Mouse (Mus musculus): ENCODE data around the gene Dmac1.

DNA sequence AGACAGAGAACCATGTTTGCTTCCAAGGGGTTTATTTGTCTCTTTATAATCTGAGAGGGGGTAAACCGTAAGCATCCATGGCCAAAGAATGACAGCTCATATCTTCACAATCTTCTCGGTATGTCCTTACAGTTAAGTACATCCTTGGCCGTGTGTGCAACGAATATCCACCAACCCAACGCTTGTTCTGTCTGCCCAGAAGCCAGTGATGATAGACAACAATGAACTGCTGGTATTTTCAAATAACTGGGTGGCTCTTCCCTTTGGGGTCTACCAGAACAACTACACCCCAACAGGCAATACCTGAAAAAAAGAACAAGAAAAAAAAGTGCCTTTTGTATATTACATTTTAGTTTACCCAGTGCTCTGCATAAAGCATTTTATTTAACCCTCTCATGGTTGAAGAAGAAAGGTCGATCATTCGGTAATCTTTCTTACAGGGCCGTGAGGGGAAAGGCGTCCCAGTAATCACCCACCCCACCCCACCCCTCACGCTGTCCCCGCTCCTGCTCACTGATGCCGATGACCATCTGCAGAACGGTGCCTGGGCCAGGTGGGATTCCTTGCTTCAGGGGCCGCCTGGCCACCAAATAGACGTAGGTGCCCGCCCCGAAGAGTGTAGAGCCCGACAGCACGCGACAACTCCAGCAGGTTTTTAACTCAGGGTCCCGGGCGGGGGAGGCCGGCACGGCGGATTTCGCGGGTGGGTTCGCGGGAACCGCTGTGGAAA is 473 bp downstream of the Dmac1 start:
- no peak for TF ChIP-seq POLR2A (IDR thresholded peaks at IDR 0.05; ENCODE audit: low read depth, low read length)
- TF ChIP-seq CTCF (conservative IDR thresholded peaks at IDR 0.05; ENCODE audit: insufficient read depth, insufficient read length, low read depth, low read length): no peak

Measured in kidney, adult 2 months (tissue).